Mouse (Mus musculus) embryonic fibroblast, embryonic 13.5 days (primary cell): ENCODE results near the gene Abi3bp. TPM values are rescaled to one million over a fixed set of nuclear protein-coding genes. Genes with fewer than 3 reads are reported as not detected.
A peak's percentile ranks its signal among the peaks of the same experiment; 100 is the strongest.

Source experiments
- H3K27ac ChIP-seq: 2 replicates; pipeline ENCODE4 v1.5.1; 2012; ENCODE audit warnings: low read length, control low read depth, inconsistent platforms; ENCODE audit not compliant: insufficient read depth
- H3K4me1 ChIP-seq: 2 replicates; pipeline ENCODE4 v1.6.1; 2011; ENCODE audit warnings: low read length; ENCODE audit not compliant: control insufficient read depth, insufficient read depth
- H3K4me3 ChIP-seq: 2 replicates; pipeline ENCODE4 v1.5.1; 2011; ENCODE audit warnings: mild to moderate bottlenecking, control low read depth, low read length; ENCODE audit not compliant: insufficient read depth
- CTCF ChIP-seq: IDR thresholded peaks from 2 replicates; pipeline ENCODE4 v1.5.1; 2011; ENCODE audit warnings: mild to moderate bottlenecking, control low read depth, low read length, moderate library complexity, borderline replicate concordance; ENCODE audit not compliant: insufficient read depth
- POLR2A ChIP-seq: IDR thresholded peaks from 2 replicates; pipeline ENCODE4 v1.6.1; 2011; ENCODE audit warnings: low read depth, mild to moderate bottlenecking, control low read depth, low read length, moderate library complexity
- polyA plus RNA-seq: library from polyadenylated mRNA; stranded (reverse); fragments of >200 nt; gene quantifications from 2 replicates; pipeline ENCODE4 v1.2.4, GENCODE M21; 2011; ENCODE audit warnings: low read depth; ENCODE audit not compliant: missing spikeins, insufficient read length

The Abi3bp gene
- 18.1 and 50.2 TPM in 2 replicates for polyA plus RNA-seq

- Histone ChIP-seq H3K27ac (peak within 1 kb of the TSS; percentile 61), H3K4me3 (peak within 1 kb of the TSS; percentile 68), H3K4me1 (peaks cover 3% of the 10 kb centered on the region)
- TF ChIP-seq CTCF (no peak), POLR2A (peak; percentile 65)
Observed at GRCm38 (mm10) chr16:56477677-56478574, at the start of gene Abi3bp. Gene Abi3bp (plus strand): TSS chr16:56477878.

GRCm38 (mm10) chr16:56435293-56436185, 42.1 kb upstream of the Abi3bp start:
- TF ChIP-seq POLR2A (no peak), CTCF (no peak)
- Histone ChIP-seq H3K27ac (no peak overlapping the region), H3K4me3 (no peak overlapping the region), H3K4me1 (no peaks in the 10 kb centered on the region)

GRCm38 (mm10) chr16:56440243-56440642, 37.4 kb upstream of the Abi3bp start:
- no peak overlapping the region for H3K4me3 ChIP-seq
- no peak overlapping the region for H3K27ac ChIP-seq
- H3K4me1 ChIP-seq = no peaks in the 10 kb centered on the region
- TF ChIP-seq POLR2A = no peak
- TF ChIP-seq CTCF = no peak

- H3K4me1 ChIP-seq = no peaks in the 10 kb centered on the region
- TF ChIP-seq POLR2A = no peak
- H3K27ac ChIP-seq = no peak overlapping the region
Observed at GRCm38 (mm10) chr16:56441113-56441512, 36.6 kb upstream of the Abi3bp start.

GRCm38 (mm10) chr16:56441658-56442344, 35.9 kb upstream of the Abi3bp start:
- Histone ChIP-seq H3K27ac (no peak overlapping the region), H3K4me1 (no peaks in the 10 kb centered on the region), H3K4me3 (no peak overlapping the region)
- no peak for TF ChIP-seq POLR2A
- no peak for TF ChIP-seq CTCF

More at GRCm38 (mm10) chr16:56441113-56441512, 36.6 kb upstream of the Abi3bp start:
- H3K4me3 ChIP-seq = no peak overlapping the region

GRCm38 (mm10) chr16:56451482-56451881, 26.2 kb upstream of the Abi3bp start:
- Histone ChIP-seq H3K27ac (no peak overlapping the region), H3K4me3 (no peak overlapping the region), H3K4me1 (no peaks in the 10 kb centered on the region)
- TF ChIP-seq POLR2A (no peak), CTCF (no peak)

DNA sequence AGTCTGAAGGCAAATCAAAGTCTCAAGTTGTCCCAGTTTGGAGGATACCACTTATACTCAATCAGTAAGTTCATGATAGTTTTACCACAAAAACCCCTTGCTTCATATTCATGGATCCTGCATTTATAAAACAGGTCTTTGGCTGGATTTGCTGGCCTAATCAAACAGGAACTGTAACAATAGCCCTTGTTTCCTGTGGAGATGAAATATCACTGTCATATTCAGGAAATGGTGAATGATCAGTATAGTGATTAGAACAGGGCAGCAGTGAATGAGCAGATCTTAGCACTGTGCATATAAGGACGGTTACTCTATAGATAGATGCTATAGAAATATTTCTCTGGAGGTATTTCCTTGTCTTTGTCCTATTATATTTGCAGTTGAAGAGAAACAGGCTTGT, 25.8 kb upstream of the Abi3bp start:
- no peak overlapping the region for H3K27ac ChIP-seq
- no peak for TF ChIP-seq CTCF
- TF ChIP-seq POLR2A = no peak
- H3K4me1 ChIP-seq = no peaks in the 10 kb centered on the region
- no peak overlapping the region for H3K4me3 ChIP-seq

DNA sequence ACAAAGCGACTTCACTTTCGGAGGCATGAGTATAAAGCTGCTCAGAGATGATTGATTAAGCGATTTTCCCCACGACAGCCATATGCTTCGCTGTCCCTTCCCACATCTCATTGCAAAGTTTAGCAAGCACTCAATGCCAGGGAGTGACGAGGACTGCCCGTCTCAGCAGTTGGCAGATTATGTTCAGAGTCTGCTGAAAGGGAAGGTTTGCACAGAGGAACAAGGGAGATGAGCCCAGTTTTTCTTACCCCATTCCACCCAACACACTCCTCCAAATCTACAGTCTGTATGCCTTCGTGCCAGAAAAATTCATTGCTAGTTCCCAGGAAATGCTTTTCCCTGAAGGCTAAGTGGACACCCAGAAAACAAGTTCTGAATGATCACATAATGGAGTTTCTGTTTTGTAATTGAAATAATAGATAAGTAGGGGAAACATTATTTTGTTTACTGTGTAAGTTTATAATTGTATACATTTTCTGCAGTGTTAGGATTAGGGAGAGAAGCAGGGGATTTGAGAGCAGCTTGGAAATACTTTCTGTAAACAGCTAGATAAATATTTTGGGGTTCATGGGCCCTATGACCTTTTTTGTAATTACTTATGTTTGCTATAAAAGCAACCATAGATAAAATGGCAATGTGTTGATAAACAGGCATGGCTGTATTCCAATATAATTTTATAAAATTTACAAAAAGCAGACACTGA, 19.5 kb upstream of the Abi3bp start:
- H3K4me3 ChIP-seq = no peak overlapping the region
- no peaks in the 10 kb centered on the region for H3K4me1 ChIP-seq
- TF ChIP-seq CTCF (no peak), POLR2A (no peak)
- no peak overlapping the region for H3K27ac ChIP-seq

- TF ChIP-seq POLR2A = no peak
- no peak for TF ChIP-seq CTCF
- H3K4me1 ChIP-seq = peaks cover 3% of the 10 kb centered on the region
- H3K27ac ChIP-seq = no peak overlapping the region
- no peak overlapping the region for H3K4me3 ChIP-seq
Observed at GRCm38 (mm10) chr16:56473160-56473559, 4.5 kb upstream of the Abi3bp start.
